Mouse (Mus musculus): Measurements from ENCODE around the gene Bpifb9b. TPM values are rescaled to one million over a fixed set of nuclear protein-coding genes. Genes with fewer than 3 reads are reported as not detected.
"Not testable (repeated sequence)": the region's sequence is repeated elsewhere in the genome, so short reads cannot be mapped to it uniquely, and the experiment has no call there.

Gene Bpifb9b
- not detected in 2 replicates for polyA plus RNA-seq (2015; fragmentation: Nextera tagmentation; extraction: Ambion mirVana)

GRCm38 (mm10) chr2:154306927-154307326 lies at the start of gene Bpifb9b:
TSS of gene Bpifb9b (plus strand) at chr2:154307227.
- H3K4me1 ChIP-seq; H3K27ac ChIP-seq; ATAC-seq (replicated peaks); H3K4me2 ChIP-seq; H3K27me3 ChIP-seq (replicated peaks); H3K9ac ChIP-seq; H3K36me3 ChIP-seq (replicated peaks); H3K4me3 ChIP-seq; H3K9me3 ChIP-seq: not testable (repeated sequence)
- WGBS = 89% methylated on average over 4 of the region's 4 CpGs

GRCm38 (mm10) chr2:154257554-154257953 lies 49.5 kb upstream of the Bpifb9b start, which contains the start of gene Bpifb9a:
TSS of gene Bpifb9a (plus strand) at chr2:154257854.
- 83% methylated on average over 5 of the region's 5 CpGs for WGBS

GRCm38 (mm10) chr2:154264397-154264796 lies 42.6 kb upstream of the Bpifb9b start:
- not testable (repeated sequence) for H3K27ac ChIP-seq; H3K27me3 ChIP-seq (replicated peaks); H3K9ac ChIP-seq; H3K4me1 ChIP-seq; H3K36me3 ChIP-seq (replicated peaks); H3K4me3 ChIP-seq; ATAC-seq (replicated peaks); H3K4me2 ChIP-seq; H3K9me3 ChIP-seq
- WGBS = 86% methylated on average over 2 of the region's 3 CpGs

More at GRCm38 (mm10) chr2:154257554-154257953, 49.5 kb upstream of the Bpifb9b start, which contains the start of gene Bpifb9a:
- not testable (repeated sequence) for H3K4me2 ChIP-seq; ATAC-seq (replicated peaks); H3K36me3 ChIP-seq (replicated peaks); H3K4me3 ChIP-seq; H3K27ac ChIP-seq; H3K27me3 ChIP-seq (replicated peaks); H3K4me1 ChIP-seq; H3K9ac ChIP-seq; H3K9me3 ChIP-seq

- not testable (repeated sequence) for H3K27ac ChIP-seq; H3K36me3 ChIP-seq (replicated peaks); H3K27me3 ChIP-seq (replicated peaks); H3K9ac ChIP-seq; ATAC-seq (replicated peaks); H3K4me2 ChIP-seq; H3K9me3 ChIP-seq; H3K4me3 ChIP-seq; H3K4me1 ChIP-seq
- 94% methylated on average over 3 of the region's 3 CpGs for WGBS
Observed at GRCm38 (mm10) chr2:154291866-154292265, 15.2 kb upstream of the Bpifb9b start.

- no peak overlapping the region for H3K4me3 ChIP-seq
- H3K9ac ChIP-seq = no peak overlapping the region
- ATAC-seq (replicated peaks) = no peak
- H3K4me2 ChIP-seq = no peak overlapping the region
- no peaks in the 10 kb centered on the region for H3K4me1 ChIP-seq
- no peaks in the 10 kb centered on the region for H3K27me3 ChIP-seq (replicated peaks)
- WGBS = 79% methylated on average over 1 of the region's 1 CpGs
- no peak overlapping the region for H3K27ac ChIP-seq
- no peaks in the 10 kb centered on the region for H3K36me3 ChIP-seq (replicated peaks)
- no peaks in the 10 kb centered on the region for H3K9me3 ChIP-seq
Observed at GRCm38 (mm10) chr2:154292833-154293232, 14.2 kb upstream of the Bpifb9b start.

GRCm38 (mm10) chr2:154294746-154295145 lies 12.3 kb upstream of the Bpifb9b start:
- not testable (repeated sequence) for H3K4me3 ChIP-seq; H3K27me3 ChIP-seq (replicated peaks); H3K36me3 ChIP-seq (replicated peaks); ATAC-seq (replicated peaks); H3K9me3 ChIP-seq; H3K4me2 ChIP-seq; H3K27ac ChIP-seq; H3K4me1 ChIP-seq; H3K9ac ChIP-seq
- 2% methylated on average over 10 of the region's 10 CpGs for WGBS

- no peak overlapping the region for H3K4me2 ChIP-seq
Observed at GRCm38 (mm10) chr2:154300496-154300895, 6.5 kb upstream of the Bpifb9b start.

GRCm38 (mm10) chr2:154301763-154302162 lies 5.3 kb upstream of the Bpifb9b start:
- H3K4me1 ChIP-seq = no peaks in the 10 kb centered on the region
- H3K27me3 ChIP-seq (replicated peaks) = no peaks in the 10 kb centered on the region
- no peak overlapping the region for H3K27ac ChIP-seq
- ATAC-seq (replicated peaks) = no peak
- H3K9ac ChIP-seq = no peak overlapping the region
- no peaks in the 10 kb centered on the region for H3K9me3 ChIP-seq
- H3K4me2 ChIP-seq = no peak overlapping the region
- no peak overlapping the region for H3K4me3 ChIP-seq
- no peaks in the 10 kb centered on the region for H3K36me3 ChIP-seq (replicated peaks)
- WGBS = 91% methylated on average over 3 of the region's 3 CpGs

More at GRCm38 (mm10) chr2:154300496-154300895, 6.5 kb upstream of the Bpifb9b start:
- no peak overlapping the region for H3K27ac ChIP-seq
- WGBS = 8% methylated on average over 1 of the region's 1 CpGs
- no peaks in the 10 kb centered on the region for H3K27me3 ChIP-seq (replicated peaks)
- no peak for ATAC-seq (replicated peaks)
- no peaks in the 10 kb centered on the region for H3K9me3 ChIP-seq
- no peaks in the 10 kb centered on the region for H3K4me1 ChIP-seq
- no peaks in the 10 kb centered on the region for H3K36me3 ChIP-seq (replicated peaks)
- no peak overlapping the region for H3K4me3 ChIP-seq
- no peak overlapping the region for H3K9ac ChIP-seq

GRCm38 (mm10) chr2:154304604-154305003 lies 2.4 kb upstream of the Bpifb9b start:
- H3K4me1 ChIP-seq; H3K27ac ChIP-seq; H3K4me2 ChIP-seq; H3K36me3 ChIP-seq (replicated peaks); H3K27me3 ChIP-seq (replicated peaks); ATAC-seq (replicated peaks); H3K4me3 ChIP-seq; H3K9me3 ChIP-seq; H3K9ac ChIP-seq: not testable (repeated sequence)
- 64% methylated on average over 1 of the region's 3 CpGs for WGBS

- H3K4me3 ChIP-seq; H3K4me1 ChIP-seq; ATAC-seq (replicated peaks); H3K27me3 ChIP-seq (replicated peaks); H3K9ac ChIP-seq; H3K9me3 ChIP-seq; H3K4me2 ChIP-seq; H3K36me3 ChIP-seq (replicated peaks); H3K27ac ChIP-seq: not testable (repeated sequence)
- WGBS = 67% methylated on average over 5 of the region's 5 CpGs
Observed at GRCm38 (mm10) chr2:154313771-154314170, 6.7 kb downstream of the Bpifb9b start.

GRCm38 (mm10) chr2:154326852-154327251 lies 19.8 kb downstream of the Bpifb9b start:
- H3K27ac ChIP-seq = no peak overlapping the region
- ATAC-seq (replicated peaks) = no peak
- no peak overlapping the region for H3K9ac ChIP-seq
- no peaks in the 10 kb centered on the region for H3K36me3 ChIP-seq (replicated peaks)
- no peaks in the 10 kb centered on the region for H3K4me1 ChIP-seq
- no peak overlapping the region for H3K4me2 ChIP-seq
- no peaks in the 10 kb centered on the region for H3K9me3 ChIP-seq
- no peaks in the 10 kb centered on the region for H3K27me3 ChIP-seq (replicated peaks)
- no peak overlapping the region for H3K4me3 ChIP-seq
- WGBS = 90% methylated on average over 3 of the region's 3 CpGs

- Histone ChIP-seq H3K4me1 (no peaks in the 10 kb centered on the region), H3K9ac (no peak overlapping the region), H3K27me3 (replicated peaks) (no peaks in the 10 kb centered on the region), H3K4me3 (no peak overlapping the region), H3K27ac (no peak overlapping the region), H3K9me3 (no peaks in the 10 kb centered on the region), H3K36me3 (replicated peaks) (no peaks in the 10 kb centered on the region; the same call in 1 of the 2 replicates), H3K4me2 (no peak overlapping the region)
- ATAC-seq (replicated peaks) = no peak
- 81% methylated on average over 4 of the region's 4 CpGs for WGBS
Observed at GRCm38 (mm10) chr2:154335572-154335971, 28.5 kb downstream of the Bpifb9b start.

GRCm38 (mm10) chr2:154338161-154338560 lies 31.1 kb downstream of the Bpifb9b start:
- 71% methylated on average over 1 of the region's 1 CpGs for WGBS
- H3K27ac ChIP-seq = no peak overlapping the region
- no peaks in the 10 kb centered on the region for H3K27me3 ChIP-seq (replicated peaks)
- H3K4me1 ChIP-seq = no peaks in the 10 kb centered on the region
- no peak overlapping the region for H3K4me2 ChIP-seq
- no peak overlapping the region for H3K9ac ChIP-seq
- no peak overlapping the region for H3K4me3 ChIP-seq
- no peaks in the 10 kb centered on the region for H3K9me3 ChIP-seq
- ATAC-seq (replicated peaks) = no peak
- peaks cover 8% of the 10 kb centered on the region; the same call in 1 of the 2 replicates for H3K36me3 ChIP-seq (replicated peaks)
